Mouse (Mus musculus) brain, embryonic 18.5 days (tissue): ENCODE results near the gene Shmt1.

ENCODE experiments used
- DNase-seq: peaks from one replicate; pipeline ENCODE4 v3.0.0-alpha.2; 2012; ENCODE audit warnings: low read depth, low spot score

Gene Shmt1

GRCm38 (mm10) chr11:60796342-60796741 is 15.2 kb downstream of the Shmt1 start:
- no peak for DNase-seq

DNA sequence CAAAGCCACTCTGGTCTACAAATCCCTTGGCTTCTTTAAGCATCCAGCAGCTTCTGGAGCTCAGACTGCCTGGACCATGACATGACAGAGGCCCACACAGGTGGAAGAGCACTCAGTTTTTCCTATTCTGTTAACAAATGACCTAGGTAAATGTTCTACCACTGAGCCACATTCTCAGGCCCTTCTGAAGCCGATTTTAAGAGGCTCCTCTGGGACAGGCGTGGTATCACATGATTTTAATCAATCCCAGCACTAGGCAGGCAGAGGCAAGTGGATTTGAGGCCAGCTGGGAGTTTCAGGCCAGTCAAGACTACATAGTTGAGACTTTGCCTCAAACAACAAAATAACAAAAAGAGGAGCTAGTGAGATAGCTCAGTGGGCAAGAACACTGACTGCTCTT is 21.0 kb downstream of the Shmt1 start:
- no peak for DNase-seq

GRCm38 (mm10) chr11:60787595-60787994 is 23.9 kb downstream of the Shmt1 start:
- no peak for DNase-seq

DNA sequence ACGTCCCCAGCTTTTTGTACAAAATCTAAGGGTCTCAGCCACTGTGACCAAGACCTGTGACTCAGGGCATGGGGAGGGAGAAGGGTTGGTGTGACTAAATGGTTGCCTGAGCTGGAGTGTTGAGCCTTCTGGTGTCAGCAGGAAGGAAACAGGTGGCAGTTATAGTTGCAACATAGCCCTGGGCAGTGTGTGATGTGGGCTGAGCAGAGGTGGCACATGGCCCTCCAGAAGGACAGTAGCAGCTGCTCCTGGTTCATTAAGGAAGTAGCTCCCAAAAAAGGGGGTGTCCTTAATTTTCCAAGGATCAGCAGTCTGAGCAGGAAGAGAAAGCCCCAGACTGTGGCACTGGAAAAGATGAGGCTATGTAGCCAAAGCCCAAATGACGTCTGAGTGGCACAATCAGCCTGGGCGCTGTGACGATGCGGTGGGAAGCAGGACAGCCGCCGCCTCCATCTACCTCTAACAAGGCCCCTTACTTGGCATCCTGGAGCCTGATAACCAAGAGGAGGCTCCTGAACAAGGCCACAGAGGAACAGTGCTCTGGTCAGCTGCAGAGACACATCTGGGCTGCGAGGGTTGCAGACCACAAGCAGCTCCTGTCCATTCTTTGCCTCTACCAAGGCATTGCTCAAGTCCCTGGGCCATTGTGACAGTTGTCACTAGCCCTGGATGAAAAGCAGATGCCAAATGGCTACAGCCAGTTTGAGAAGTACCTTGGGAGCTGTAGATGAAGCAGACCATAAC is 27.2 kb downstream of the Shmt1 start:
- no peak for DNase-seq

DNA sequence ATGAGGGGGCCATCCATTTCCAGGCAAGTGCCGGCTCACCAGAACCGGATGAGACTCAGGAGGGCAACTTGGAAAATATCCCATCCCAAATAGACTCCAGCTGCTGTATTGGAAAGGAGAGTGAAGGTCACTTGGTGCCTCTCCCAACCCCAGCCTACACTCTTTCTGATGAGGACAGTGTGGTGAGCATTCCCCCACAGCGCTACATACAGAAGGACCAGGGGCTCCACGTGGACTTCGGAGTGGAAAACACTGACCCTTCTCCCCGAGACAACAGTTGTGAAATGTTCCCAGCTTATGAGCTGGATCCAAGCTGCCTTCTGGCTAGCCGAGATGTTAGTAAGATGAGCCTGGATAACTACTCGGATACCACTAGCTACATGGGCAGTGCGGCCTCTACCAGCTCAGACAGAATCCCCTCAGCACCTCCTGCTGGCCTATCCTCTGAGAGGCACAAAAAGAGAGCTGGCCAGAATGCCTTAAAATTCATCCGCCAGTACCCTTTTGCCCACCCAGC is 31.8 kb downstream of the Shmt1 start:
- no peak for DNase-seq

GRCm38 (mm10) chr11:60777801-60778370 is 33.6 kb downstream of the Shmt1 start:
- DNase-seq, result no peak

GRCm38 (mm10) chr11:60776829-60777740 is 34.4 kb downstream of the Shmt1 start, which contains the start of the genes Top3a and Smcr8:
Top3a (minus strand) TSS chr11:60777365.
Smcr8 (plus strand) TSS chr11:60777524.
- DNase-seq, result peak; percentile 96

GRCm38 (mm10) chr11:60776107-60776828 is 35.2 kb downstream of the Shmt1 start:
- DNase-seq, result no peak

GRCm38 (mm10) chr11:60775578-60775977 is 35.9 kb downstream of the Shmt1 start:
- DNase-seq, result no peak

DNA sequence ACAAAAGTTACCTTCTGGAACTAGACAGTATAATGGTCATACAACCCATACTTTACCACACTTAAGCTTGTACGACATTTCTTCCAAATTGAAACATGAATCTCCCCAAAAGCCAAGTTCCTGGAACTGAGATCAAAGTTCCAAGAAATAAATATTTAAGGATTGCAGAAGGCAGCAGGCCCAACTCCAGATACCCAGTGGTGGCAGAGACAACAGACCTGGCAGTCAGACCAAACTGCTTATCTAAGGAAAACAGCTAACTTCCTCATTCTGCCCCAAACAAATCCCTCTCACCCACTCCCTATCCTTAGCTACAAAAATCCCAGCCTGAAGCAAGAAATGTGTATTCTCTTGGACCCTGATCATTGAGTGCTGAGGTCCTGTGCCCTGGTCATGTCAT is 36.7 kb downstream of the Shmt1 start:
- DNase-seq, result no peak

DNA sequence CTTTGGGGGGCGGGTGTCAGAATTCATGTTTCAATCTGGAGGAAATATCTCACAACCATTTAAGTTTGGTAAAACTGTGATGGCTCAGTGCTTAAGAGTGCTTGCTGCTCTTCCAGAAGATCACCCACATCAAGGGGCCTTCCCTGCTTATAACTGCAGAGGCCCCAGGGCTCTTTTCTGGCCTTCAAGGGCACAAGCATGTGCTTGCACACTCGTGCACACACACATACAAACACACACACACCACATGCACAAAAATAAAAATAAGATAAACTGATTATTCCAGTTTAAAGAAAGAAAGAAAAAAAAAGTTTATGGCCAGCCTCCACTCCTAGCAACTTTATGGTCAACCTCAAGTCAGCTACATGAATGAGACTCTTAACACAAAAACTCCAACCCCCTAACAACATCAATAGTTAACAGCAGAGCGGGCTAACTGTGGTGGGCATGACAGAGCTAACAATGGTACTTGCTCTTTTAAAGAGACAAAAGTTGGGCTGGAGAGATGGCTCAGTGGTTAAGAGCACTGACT is 37.3 kb downstream of the Shmt1 start:
- no peak for DNase-seq

- DNase-seq, result no peak
Observed at GRCm38 (mm10) chr11:60772161-60772560, 39.4 kb downstream of the Shmt1 start.

DNA sequence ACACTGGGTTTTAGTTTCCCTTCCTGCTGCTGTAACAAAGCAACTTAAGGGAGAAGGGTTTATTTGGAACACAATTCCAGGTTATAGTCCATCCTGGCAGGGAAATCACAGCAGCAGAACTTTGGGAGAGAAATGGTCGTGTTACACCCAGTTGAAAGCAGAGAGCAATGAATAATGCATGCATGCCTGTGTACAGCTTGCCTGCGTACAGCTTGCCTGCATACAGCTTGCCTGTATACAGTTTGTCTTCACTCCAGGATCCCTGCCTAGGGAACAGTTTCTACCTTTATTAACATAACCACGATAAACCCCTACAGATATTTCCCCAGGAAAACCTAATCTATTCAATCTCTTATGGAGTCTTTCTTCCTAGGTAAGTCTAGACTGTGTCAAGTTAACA is 40.7 kb downstream of the Shmt1 start:
- DNase-seq, result no peak

GRCm38 (mm10) chr11:60769322-60769721 is 42.2 kb downstream of the Shmt1 start:
- DNase-seq, result no peak

DNA sequence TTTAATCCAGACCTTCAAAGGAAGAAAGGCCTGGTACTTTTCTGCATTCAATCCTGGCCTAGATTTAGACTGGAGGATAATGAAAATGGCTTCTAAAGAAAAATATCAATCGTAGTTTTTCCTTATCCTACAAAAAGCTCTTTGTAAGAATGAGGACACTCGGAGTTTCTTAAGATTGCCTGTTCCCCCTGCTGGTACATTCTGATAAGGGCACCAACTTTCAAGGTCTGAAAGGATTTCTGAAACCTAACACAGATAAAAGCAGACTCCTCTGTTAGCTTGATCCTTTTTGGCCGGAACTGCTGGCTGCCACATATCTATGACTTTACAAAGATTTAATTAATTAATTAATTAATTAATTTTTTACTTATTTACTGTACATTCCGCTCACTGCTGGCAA is 44.5 kb downstream of the Shmt1 start:
- no peak for DNase-seq

- no peak for DNase-seq
Observed at GRCm38 (mm10) chr11:60761681-60762080, 49.8 kb downstream of the Shmt1 start.

- no peak for DNase-seq
Observed at GRCm38 (mm10) chr11:60755570-60755969, 55.9 kb downstream of the Shmt1 start.

DNA sequence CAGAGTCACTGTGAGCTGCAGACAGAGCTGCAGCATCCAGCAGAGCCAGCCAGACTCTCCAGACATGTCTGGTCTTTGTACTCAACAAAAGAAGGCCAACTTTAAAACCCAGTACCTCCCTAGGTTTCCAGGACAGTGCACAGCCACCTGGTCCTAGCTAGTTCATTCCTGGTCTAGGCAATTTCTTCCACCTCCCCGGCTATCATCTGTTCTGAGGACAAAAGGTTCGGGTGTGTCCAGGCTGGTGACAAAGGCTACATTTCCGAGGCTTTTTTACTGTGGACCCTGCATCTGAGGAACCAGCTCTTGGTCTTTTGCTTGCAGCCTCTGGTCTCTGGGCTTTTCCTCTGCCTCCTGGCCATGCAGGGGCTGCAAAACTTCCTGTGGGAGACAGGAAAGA is 71.2 kb downstream of the Shmt1 start:
- DNase-seq, result no peak
